Mouse (Mus musculus) ES-E14 (cell line): ENCODE results near the gene Adamtsl3.

Source experiments
- CHD2 ChIP-seq: IDR thresholded peaks from 2 replicates; pipeline ENCODE4 v1.6.1; 2014; ENCODE audit warnings: mild to moderate bottlenecking, low read depth, low read length, inconsistent platforms
- HCFC1 ChIP-seq: IDR thresholded peaks from 2 replicates; pipeline ENCODE4 v1.6.1; 2012; ENCODE audit warnings: low read length, inconsistent platforms, borderline replicate concordance; ENCODE audit not compliant: insufficient read depth
- MAFK ChIP-seq: IDR thresholded peaks from 2 replicates; pipeline ENCODE4 v1.6.1; 2014; ENCODE audit warnings: mild to moderate bottlenecking, low read depth, low read length, inconsistent platforms; ENCODE audit not compliant: insufficient read depth

- TF ChIP-seq MAFK (no peak), HCFC1 (no peak), CHD2 (no peak)
Measured at GRCm38 (mm10) chr7:82533188-82533587, 197.7 kb downstream of the Adamtsl3 start.
